Mouse (Mus musculus) ES-Bruce4 (cell line): ENCODE data around the gene Nxnl2. TPM values are rescaled to one million over a fixed set of nuclear protein-coding genes. Genes with fewer than 3 reads are reported as not detected.

Experiments used
- H3K27ac ChIP-seq: 2 replicates; pipeline ENCODE4 v1.5.1; 2012; ENCODE audit warnings: low read length, inconsistent platforms; ENCODE audit not compliant: insufficient read depth
- H3K27me3 ChIP-seq: 2 replicates; pipeline ENCODE4 v1.6.1; 2012; ENCODE audit warnings: mild to moderate bottlenecking, low read length, inconsistent platforms; ENCODE audit not compliant: control insufficient read depth, poor library complexity, insufficient read depth, severe bottlenecking
- H3K36me3 ChIP-seq: 2 replicates; pipeline ENCODE4 v1.6.1; 2012; ENCODE audit warnings: inconsistent platforms, mild to moderate bottlenecking, low read length, moderate library complexity; ENCODE audit not compliant: control insufficient read depth, poor library complexity, insufficient read depth, severe bottlenecking
- H3K4me1 ChIP-seq: one replicate; pipeline ENCODE4 v1.8.1; 2011; ENCODE audit warnings: low read length; ENCODE audit not compliant: control insufficient read depth, insufficient read depth
- H3K4me3 ChIP-seq: 2 replicates; pipeline ENCODE4 v1.5.1; 2011; ENCODE audit warnings: low read depth, mild to moderate bottlenecking, low read length
- H3K9ac ChIP-seq: 2 replicates; pipeline ENCODE4 v1.6.1; 2012; ENCODE audit warnings: low read depth, mild to moderate bottlenecking, inconsistent platforms; ENCODE audit not compliant: poor library complexity, severe bottlenecking
- H3K9me3 ChIP-seq: replicated peaks from 2 replicates; pipeline ENCODE4 v1.6.1; 2012; ENCODE audit warnings: mild to moderate bottlenecking, low read length, inconsistent platforms; ENCODE audit not compliant: control insufficient read depth, poor library complexity, insufficient read depth, severe bottlenecking
- CTCF ChIP-seq: IDR thresholded peaks from one replicate; pipeline ENCODE4 v1.8.1; 2011; ENCODE audit warnings: low read depth, low read length
- EP300 ChIP-seq: IDR thresholded peaks from 2 replicates; pipeline ENCODE4 v1.6.1; 2011; ENCODE audit warnings: low read depth, low read length; ENCODE audit not compliant: insufficient read depth
- POLR2A ChIP-seq: IDR thresholded peaks from one replicate; pipeline ENCODE4 v1.8.1; 2011; ENCODE audit warnings: low read length; ENCODE audit not compliant: insufficient read depth
- polyA plus RNA-seq: library from polyadenylated mRNA; stranded (reverse); fragments of >200 nt; gene quantifications from 2 replicates; pipeline ENCODE4 v1.2.4, GENCODE M21; 2011; ENCODE audit warnings: low read depth; ENCODE audit not compliant: missing spikeins, insufficient read depth, insufficient read length

Gene Nxnl2
- polyA plus RNA-seq, 1 experiment, result 2.6 TPM

DNA sequence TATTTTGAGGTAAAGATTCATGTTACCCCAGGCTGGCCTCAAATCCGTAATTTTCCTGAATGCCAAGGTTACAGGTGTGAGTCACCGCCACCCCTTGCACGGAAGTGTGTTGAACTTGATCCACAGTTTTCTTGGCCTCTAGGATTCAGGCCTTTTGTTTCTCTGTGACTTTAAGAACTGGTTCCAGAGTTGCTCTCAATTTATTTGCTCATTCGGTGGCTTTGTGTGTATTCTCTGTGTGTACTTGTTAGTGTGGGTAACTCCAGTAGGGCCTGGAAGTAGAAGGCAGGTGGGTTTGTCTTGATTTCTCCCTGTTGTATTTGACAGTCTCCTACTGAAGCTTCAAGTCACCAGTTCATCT lies 17.2 kb upstream of the Nxnl2 start:
- no peak overlapping the region for H3K4me3 ChIP-seq
- H3K4me1 ChIP-seq, result peaks cover 1% of the 10 kb centered on the region
- H3K27me3 ChIP-seq, result no peaks in the 10 kb centered on the region
- no peak overlapping the region for H3K27ac ChIP-seq
- TF ChIP-seq POLR2A, result no peak
- TF ChIP-seq EP300, result no peak
- no peak for TF ChIP-seq CTCF
- H3K36me3 ChIP-seq, result peaks cover 18% of the 10 kb centered on the region
- H3K9me3 ChIP-seq, result no peaks in the 10 kb centered on the region
- H3K9ac ChIP-seq, result no peak overlapping the region

DNA sequence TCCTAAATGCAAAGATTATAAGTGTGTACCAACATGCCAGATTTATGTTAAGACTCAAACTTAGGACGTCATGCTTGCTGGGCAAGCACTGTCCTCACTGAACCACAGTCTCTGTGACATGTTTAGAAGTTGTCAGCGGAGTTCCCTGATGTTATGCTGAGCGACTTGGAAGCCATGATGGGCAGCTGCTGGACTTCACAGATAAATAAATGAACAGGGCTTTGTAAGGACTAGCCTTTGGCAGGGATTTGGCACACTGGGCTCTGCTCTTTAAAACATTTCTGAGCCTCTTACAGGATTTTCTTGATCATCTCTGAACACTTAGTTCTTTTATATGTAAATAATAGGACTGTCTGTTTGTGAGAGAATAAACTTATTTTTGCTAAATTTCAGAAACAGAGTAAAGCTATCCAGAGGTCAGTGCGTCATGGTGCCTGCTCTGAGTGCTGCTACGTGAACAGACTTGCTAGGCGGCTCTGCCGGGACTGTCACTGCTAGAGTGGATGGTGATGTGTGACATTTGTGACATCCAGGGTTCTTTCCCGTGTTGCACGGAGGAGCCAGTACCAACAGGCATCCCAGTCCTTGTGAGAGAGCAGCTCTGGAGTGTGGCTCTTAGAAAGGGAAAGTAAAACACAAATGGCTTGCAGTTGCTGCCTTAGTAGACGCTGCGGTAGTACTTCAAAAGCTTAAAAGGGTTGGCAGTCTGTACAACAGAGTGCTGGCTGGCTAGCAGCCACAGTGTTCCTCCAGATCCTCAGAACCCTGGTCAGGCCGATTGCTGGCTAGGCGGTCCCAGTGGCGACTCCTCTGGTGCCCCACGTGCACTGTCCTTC lies 15.4 kb upstream of the Nxnl2 start:
- Histone ChIP-seq H3K27me3 (no peaks in the 10 kb centered on the region), H3K9ac (no peak overlapping the region), H3K9me3 (no peaks in the 10 kb centered on the region), H3K27ac (no peak overlapping the region), H3K4me3 (no peak overlapping the region), H3K4me1 (peaks cover 1% of the 10 kb centered on the region), H3K36me3 (peaks cover 10% of the 10 kb centered on the region)
- TF ChIP-seq EP300 (no peak), CTCF (no peak), POLR2A (no peak)

DNA sequence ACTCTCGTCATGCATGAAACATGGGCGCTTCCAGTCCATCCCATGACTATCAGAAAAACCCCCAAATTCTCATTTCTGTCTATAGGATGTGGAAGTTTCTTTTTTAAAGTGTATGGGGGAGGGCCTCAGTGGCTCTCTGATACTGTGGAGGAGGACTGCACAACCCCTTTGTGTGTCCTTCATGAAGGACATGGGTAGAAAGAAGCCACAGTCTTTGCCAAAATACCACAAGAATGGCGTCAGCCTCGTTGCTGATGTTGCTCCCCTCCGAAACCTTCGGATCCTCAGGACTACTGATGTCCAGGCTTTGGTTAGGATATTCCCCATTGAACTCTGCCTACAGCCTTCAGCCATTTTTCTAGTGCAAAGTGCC lies 14.8 kb upstream of the Nxnl2 start:
- TF ChIP-seq POLR2A, result no peak
- TF ChIP-seq CTCF, result no peak
- no peak for TF ChIP-seq EP300
- H3K4me3 ChIP-seq, result no peak overlapping the region
- peaks cover 9% of the 10 kb centered on the region for H3K36me3 ChIP-seq
- H3K9me3 ChIP-seq, result no peaks in the 10 kb centered on the region
- no peaks in the 10 kb centered on the region for H3K27me3 ChIP-seq
- H3K27ac ChIP-seq, result no peak overlapping the region
- H3K4me1 ChIP-seq, result peaks cover 1% of the 10 kb centered on the region
- no peak overlapping the region for H3K9ac ChIP-seq

DNA sequence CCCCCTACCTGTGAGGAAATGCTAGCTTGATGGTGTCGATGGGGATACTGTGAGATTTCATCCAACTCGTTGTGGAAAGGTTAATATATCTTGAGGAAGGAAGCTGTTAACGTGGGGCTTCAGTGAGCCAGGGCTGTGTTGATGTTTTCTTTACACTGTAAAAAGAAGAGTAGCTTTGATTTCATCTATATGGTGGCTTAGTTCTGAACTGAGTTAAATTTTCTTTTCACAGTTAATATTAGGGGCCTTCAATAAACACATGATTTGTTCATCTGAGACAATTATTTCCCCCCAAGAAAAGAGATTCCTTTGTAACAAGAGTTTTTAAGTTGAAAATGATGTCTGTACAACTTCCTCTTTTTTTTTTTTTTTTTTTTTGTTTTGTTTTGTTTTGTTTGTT lies 13.5 kb upstream of the Nxnl2 start:
- Histone ChIP-seq H3K4me1 (peaks cover 1% of the 10 kb centered on the region), H3K9me3 (no peaks in the 10 kb centered on the region), H3K27me3 (no peaks in the 10 kb centered on the region), H3K36me3 (peaks cover 9% of the 10 kb centered on the region), H3K27ac (no peak overlapping the region), H3K9ac (no peak overlapping the region), H3K4me3 (no peak overlapping the region)
- TF ChIP-seq EP300 (no peak), POLR2A (no peak), CTCF (no peak)

DNA sequence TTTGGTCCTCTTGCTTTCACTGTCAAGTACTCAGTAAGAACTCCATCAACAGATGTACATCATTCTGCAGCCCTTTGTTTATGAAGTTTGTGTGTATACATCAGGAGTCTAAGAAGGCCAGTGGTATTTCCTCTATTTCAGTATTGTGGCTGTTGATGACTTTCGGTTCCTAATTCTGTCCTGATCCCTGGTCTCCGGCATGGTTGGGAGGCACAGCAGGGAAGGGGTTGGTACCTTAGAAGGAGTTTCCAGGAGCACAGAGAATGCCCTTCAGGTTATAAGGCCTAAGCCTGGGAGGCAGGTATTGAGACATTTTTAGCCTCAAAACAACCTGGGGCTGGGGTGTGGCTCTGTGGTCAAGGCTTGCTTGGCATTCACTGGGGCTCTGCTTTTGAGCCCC lies 9.2 kb upstream of the Nxnl2 start:
- H3K27ac ChIP-seq, result no peak overlapping the region
- no peaks in the 10 kb centered on the region for H3K36me3 ChIP-seq
- TF ChIP-seq CTCF (no peak), EP300 (no peak), POLR2A (no peak)
- H3K4me1 ChIP-seq, result peaks cover under 1% of the 10 kb centered on the region
- H3K9me3 ChIP-seq, result no peaks in the 10 kb centered on the region
- H3K27me3 ChIP-seq, result no peaks in the 10 kb centered on the region
- H3K9ac ChIP-seq, result no peak overlapping the region
- H3K4me3 ChIP-seq, result no peak overlapping the region

DNA sequence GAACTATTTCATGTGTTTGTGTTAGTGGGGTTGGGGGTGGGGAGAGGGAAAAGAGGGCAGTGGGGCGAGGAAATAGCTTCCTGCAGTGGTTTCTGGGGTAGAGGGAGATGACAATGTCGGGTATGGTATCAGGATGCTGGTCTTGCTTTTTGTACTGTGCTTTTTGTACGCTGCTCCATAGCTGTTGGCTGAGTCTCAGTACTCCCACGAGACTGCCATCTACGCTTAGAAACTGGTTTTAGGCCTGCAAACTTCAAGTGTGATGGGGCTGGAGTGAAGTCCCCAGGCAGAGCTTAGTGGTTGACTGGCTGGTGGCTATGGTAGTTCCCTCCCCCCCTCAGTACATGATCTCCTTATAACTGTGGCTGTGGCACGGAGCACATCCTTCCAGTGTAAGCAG lies 8.6 kb upstream of the Nxnl2 start:
- TF ChIP-seq CTCF (no peak), POLR2A (no peak), EP300 (no peak)
- Histone ChIP-seq H3K4me3 (no peak overlapping the region), H3K4me1 (peaks cover 2% of the 10 kb centered on the region), H3K9ac (no peak overlapping the region), H3K27ac (no peak overlapping the region), H3K9me3 (no peaks in the 10 kb centered on the region), H3K36me3 (no peaks in the 10 kb centered on the region), H3K27me3 (no peaks in the 10 kb centered on the region)
